Comparison of ENCODE assay signal across 8 mouse cellular contexts in genomic region chr6:125040221-125040620, GRCm38 (mm10). TPM values are rescaled to one million over a fixed set of nuclear protein-coding genes. Genes with fewer than 3 reads are reported as not detected.
DNase-seq lines count a peak whose midpoint lies in the region; ATAC-seq and TF ChIP-seq lines count a peak whose summit lies in the region.

No protein-coding gene starts in this region.

- H3K36me3 ChIP-seq in heart, embryonic 11.5 days (ENCODE audit: control insufficient read depth, insufficient read depth, low read length): peaks cover 12% of the 10 kb centered on the region
- peaks cover 17% of the 10 kb centered on the region for H3K36me3 ChIP-seq in ES-E14 (ENCODE audit: control insufficient read depth, insufficient read depth, low read length, poor library complexity, severe bottlenecking)
- H3K36me3 ChIP-seq in forebrain, postnatal 0 days (ENCODE audit: insufficient read depth): peaks cover 29% of the 10 kb centered on the region
- peaks cover 29% of the 10 kb centered on the region for H3K36me3 ChIP-seq in liver, postnatal 0 days (replicated peaks; ENCODE audit: insufficient read depth, low read length)

- H3K4me3 ChIP-seq in heart, embryonic 11.5 days (ENCODE audit: low read depth, low read length): peak overlapping the region; percentile 80
- peak overlapping the region; percentile 83 to 89 for H3K4me3 ChIP-seq in ES-E14 (ENCODE audit: insufficient read depth in 1 of 2, low read depth in 1 of 2, low read length in 2 of 2, poor library complexity in 1 of 2, severe bottlenecking in 1 of 2)
- H3K4me3 ChIP-seq in forebrain, postnatal 0 days (ENCODE audit: low read depth, low read length): peak overlapping the region; percentile 77
- peak overlapping the region; percentile 79 for H3K4me3 ChIP-seq in liver, postnatal 0 days (ENCODE audit: low read depth, low read length)

- TF ChIP-seq CTCF in forebrain, postnatal 0 days (IDR thresholded peaks at IDR 0.05; ENCODE audit: low read depth): no peak
- TF ChIP-seq CTCF in liver, postnatal 0 days (IDR thresholded peaks at IDR 0.05; ENCODE audit: low read depth): no peak

- in situ Hi-C loops in ES-E14 (cut with MboI; ENCODE audit: low sequenced_read_pairs in 2 of 2, unreplicated experiment in 2 of 2): no loop called here

- no peak for ATAC-seq in heart, embryonic 11.5 days (replicated peaks; ENCODE audit: insufficient number of reproducible peaks, low FRiP score, low TSS enrichment)
- ATAC-seq in forebrain, postnatal 0 days: no peak
- ATAC-seq in liver, postnatal 0 days: no peak
- ATAC-seq in CD4-positive, CD25-positive, alpha-beta regulatory T cell, adult 4 months: no peak

- 22% methylated on average over 7 of the region's 7 CpGs for WGBS in heart, embryonic 11.5 days (ENCODE audit: insufficient replicate concordance)
- 17% methylated on average over 7 of the region's 7 CpGs for WGBS in forebrain, postnatal 0 days
- 4% methylated on average over 7 of the region's 7 CpGs for WGBS in liver, postnatal 0 days (ENCODE audit: insufficient replicate concordance)

- H3K27me3 ChIP-seq in heart, embryonic 11.5 days (ENCODE audit: control insufficient read depth, insufficient read depth, low read length): no peaks in the 10 kb centered on the region
- H3K27me3 ChIP-seq in forebrain, postnatal 0 days (ENCODE audit: insufficient read depth, low read length): no peaks in the 10 kb centered on the region
- no peaks in the 10 kb centered on the region for H3K27me3 ChIP-seq in liver, postnatal 0 days (ENCODE audit: insufficient read depth, low read length)

- peak overlapping the region; percentile 80 for H3K4me2 ChIP-seq in heart, embryonic 11.5 days
- H3K4me2 ChIP-seq in forebrain, postnatal 0 days (ENCODE audit: low read depth): peak overlapping the region; percentile 73
- peak overlapping the region; percentile 91 for H3K4me2 ChIP-seq in liver, postnatal 0 days (ENCODE audit: low read depth, low read length)

- H3K9me3 ChIP-seq in heart, embryonic 11.5 days (replicated peaks; ENCODE audit: control insufficient read depth, low read length): no peaks in the 10 kb centered on the region
- no peaks in the 10 kb centered on the region for H3K9me3 ChIP-seq in ES-E14 (ENCODE audit: control insufficient read depth, insufficient read depth, low read depth, low read length)
- no peaks in the 10 kb centered on the region for H3K9me3 ChIP-seq in forebrain, postnatal 0 days (ENCODE audit: low read length)
- no peaks in the 10 kb centered on the region for H3K9me3 ChIP-seq in liver, postnatal 0 days (ENCODE audit: low read length)

- no peaks in the 10 kb centered on the region for H3K4me1 ChIP-seq in heart, embryonic 11.5 days (ENCODE audit: control insufficient read depth, insufficient read depth, low read length)
- no peaks in the 10 kb centered on the region; a peak in 2 of 4 replicates for H3K4me1 ChIP-seq in ES-E14 (ENCODE audit: control insufficient read depth in 2 of 2, insufficient read depth in 2 of 2, low read length in 2 of 2, poor library complexity in 1 of 2)
- peaks cover 6% of the 10 kb centered on the region; the same call in 1 of the 2 replicates for H3K4me1 ChIP-seq in forebrain, postnatal 0 days (ENCODE audit: insufficient read depth)
- peaks cover 26% of the 10 kb centered on the region for H3K4me1 ChIP-seq in liver, postnatal 0 days (ENCODE audit: insufficient read depth)

- no peak for TF ChIP-seq EP300 in liver, postnatal 0 days (IDR thresholded peaks at IDR 0.05; ENCODE audit: low read depth)

- DNase-seq in heart, adult 9 months (ENCODE audit: low spot score in 2 of 2): no peak
- no peak for DNase-seq in ES-E14 (ENCODE audit: low read depth, low spot score)
- no peak for DNase-seq in forebrain, postnatal 0 days
- no peak for DNase-seq in liver, postnatal 0 days
- DNase-seq in gastrocnemius, adult 18-20 months (ENCODE audit: low spot score): no peak
- no peak for DNase-seq in B cell, adult 2 months

- peak overlapping the region; percentile 68; the same call in 1 of the 2 replicates for H3K27ac ChIP-seq in heart, embryonic 11.5 days (ENCODE audit: low read depth, low read length)
- no peak overlapping the region for H3K27ac ChIP-seq in ES-E14 (ENCODE audit: insufficient read depth, low read depth, low read length, poor library complexity, severe bottlenecking)
- peak overlapping the region; percentile 86 for H3K27ac ChIP-seq in forebrain, postnatal 0 days (ENCODE audit: low read depth, low read length)
- H3K27ac ChIP-seq in liver, postnatal 0 days (ENCODE audit: low read depth): peak overlapping the region; percentile 74

- peak overlapping the region; percentile 83 for H3K9ac ChIP-seq in heart, embryonic 11.5 days (ENCODE audit: low read depth, low read length)
- H3K9ac ChIP-seq in ES-E14 (ENCODE audit: insufficient read depth, low read depth, low read length, poor library complexity, severe bottlenecking): peak overlapping the region; percentile 82
- H3K9ac ChIP-seq in forebrain, postnatal 0 days: peak overlapping the region; percentile 70
- peak overlapping the region; percentile 74 for H3K9ac ChIP-seq in liver, postnatal 0 days (replicated peaks)

TF ChIP-seq in ES-E14, 5 proteins besides CTCF, POLR2A, EP300 and RAD21:
- no peak for TF ChIP-seq HCFC1 (IDR thresholded peaks at IDR 0.05; ENCODE audit: borderline replicate concordance, insufficient read depth, low read length)
- TF ChIP-seq CHD2 (IDR thresholded peaks at IDR 0.05; ENCODE audit: low read depth, low read length): no peak
- TF ChIP-seq ZC3H11A (IDR thresholded peaks at IDR 0.05; ENCODE audit: borderline replicate concordance, low read depth, low read length): no peak
- no peak for TF ChIP-seq ZNF384 (IDR thresholded peaks at IDR 0.05; ENCODE audit: low read depth, low read length)
- TF ChIP-seq MAFK (IDR thresholded peaks at IDR 0.05; ENCODE audit: insufficient read depth, low read depth, low read length): no peak

RNA-seq across cellular contexts. Expression of gene Ing4, which starts 0.7 kb away (rescaled TPM):
- 66.6 and 80.5 TPM in 2 replicates for polyA plus RNA-seq in heart, embryonic 11.5 days (2014; fragmentation: Nextera tagmentation; extraction: Ambion mirVana)
- 32.4 and 50.2 TPM in 2 replicates for total RNA-seq in ES-E14 (2012; rRNA removed)
- 83.4 and 103 TPM in 2 replicates for total RNA-seq in forebrain, postnatal 0 days (2014; rRNA removed)
- 102 and 111 TPM in 2 replicates for polyA plus RNA-seq in forebrain, postnatal 0 days (2015; fragmentation: Nextera tagmentation; extraction: Ambion mirVana)
- 23.8 and 24.3 TPM in 2 replicates for polyA plus RNA-seq in liver, postnatal 0 days (2015; fragmentation: Nextera tagmentation; extraction: Ambion mirVana)
- 10 to 100 TPM; 22.0 to 23.2 TPM for total RNA-seq in gastrocnemius, adult 18-20 months (2021)
- 10 to 100 TPM; 48.3 to 64.6 TPM for polyA plus RNA-seq in CD4-positive, CD25-positive, alpha-beta regulatory T cell, adult 4 months (2017; shearing (Covaris generic))

RNA-seq across cellular contexts. Expression of gene Acrbp, which starts 9.3 kb away (rescaled TPM):
- polyA plus RNA-seq in heart, embryonic 11.5 days (2014; fragmentation: Nextera tagmentation; extraction: Ambion mirVana): 8.3 TPM in 2 replicates
- total RNA-seq in ES-E14 (2012; rRNA removed): 9.6 and 31.2 TPM in 2 replicates
- 11.3 and 12.2 TPM in 2 replicates for total RNA-seq in forebrain, postnatal 0 days (2014; rRNA removed)
- 11.4 and 13.8 TPM in 2 replicates for polyA plus RNA-seq in forebrain, postnatal 0 days (2015; fragmentation: Nextera tagmentation; extraction: Ambion mirVana)
- 1.3 and 2.0 TPM in 2 replicates for polyA plus RNA-seq in liver, postnatal 0 days (2015; fragmentation: Nextera tagmentation; extraction: Ambion mirVana)
- 1 to 10 TPM; 2.0 to 2.4 TPM for total RNA-seq in gastrocnemius, adult 18-20 months (2021)
- 10 to 100 TPM; 24.6 to 25.9 TPM for polyA plus RNA-seq in CD4-positive, CD25-positive, alpha-beta regulatory T cell, adult 4 months (2017; shearing (Covaris generic))

RNA-seq across cellular contexts. Expression of gene Lpar5, which starts 27.5 kb away (rescaled TPM):
- 0.27 TPM in 1 of 2 replicates, not detected in the other for polyA plus RNA-seq in heart, embryonic 11.5 days (2014; fragmentation: Nextera tagmentation; extraction: Ambion mirVana)
- total RNA-seq in ES-E14 (2012; rRNA removed): 5.0 and 9.3 TPM in 2 replicates
- 0.38 and 0.71 TPM in 2 replicates for total RNA-seq in forebrain, postnatal 0 days (2014; rRNA removed)
- polyA plus RNA-seq in forebrain, postnatal 0 days (2015; fragmentation: Nextera tagmentation; extraction: Ambion mirVana): 0.59 and 0.61 TPM in 2 replicates
- 0.57 and 0.85 TPM in 2 replicates for polyA plus RNA-seq in liver, postnatal 0 days (2015; fragmentation: Nextera tagmentation; extraction: Ambion mirVana)
- total RNA-seq in gastrocnemius, adult 18-20 months (2021): not detected
- polyA plus RNA-seq in CD4-positive, CD25-positive, alpha-beta regulatory T cell, adult 4 months (2017; shearing (Covaris generic)): 10 to 100 TPM; 12.1 to 19.9 TPM

RNA-seq across cellular contexts. Expression of gene Zfp384, which starts 31.3 kb away (rescaled TPM):
- 7.1 and 9.9 TPM in 2 replicates for polyA plus RNA-seq in heart, embryonic 11.5 days (2014; fragmentation: Nextera tagmentation; extraction: Ambion mirVana)
- 25.1 and 25.6 TPM in 2 replicates for total RNA-seq in ES-E14 (2012; rRNA removed)
- total RNA-seq in forebrain, postnatal 0 days (2014; rRNA removed): 24.7 and 34.5 TPM in 2 replicates
- 7.2 and 8.4 TPM in 2 replicates for polyA plus RNA-seq in forebrain, postnatal 0 days (2015; fragmentation: Nextera tagmentation; extraction: Ambion mirVana)
- 3.3 and 3.5 TPM in 2 replicates for polyA plus RNA-seq in liver, postnatal 0 days (2015; fragmentation: Nextera tagmentation; extraction: Ambion mirVana)
- 10 to 100 TPM; 22.4 to 24.0 TPM for total RNA-seq in gastrocnemius, adult 18-20 months (2021)
- 1 to 10 TPM; 3.9 to 4.4 TPM for polyA plus RNA-seq in CD4-positive, CD25-positive, alpha-beta regulatory T cell, adult 4 months (2017; shearing (Covaris generic))

RNA-seq across cellular contexts. Expression of gene Pianp, which starts 43.7 kb away (rescaled TPM):
- 0.41 TPM in 1 of 2 replicates, not detected in the other for polyA plus RNA-seq in heart, embryonic 11.5 days (2014; fragmentation: Nextera tagmentation; extraction: Ambion mirVana)
- total RNA-seq in ES-E14 (2012; rRNA removed): 2.9 and 6.1 TPM in 2 replicates
- total RNA-seq in forebrain, postnatal 0 days (2014; rRNA removed): 12.2 and 18.3 TPM in 2 replicates
- 53.8 and 68.9 TPM in 2 replicates for polyA plus RNA-seq in forebrain, postnatal 0 days (2015; fragmentation: Nextera tagmentation; extraction: Ambion mirVana)
- 0.07 and 0.15 TPM in 2 replicates for polyA plus RNA-seq in liver, postnatal 0 days (2015; fragmentation: Nextera tagmentation; extraction: Ambion mirVana)
- total RNA-seq in gastrocnemius, adult 18-20 months (2021): under 1 TPM; 0.75 to 0.93 TPM
- polyA plus RNA-seq in CD4-positive, CD25-positive, alpha-beta regulatory T cell, adult 4 months (2017; shearing (Covaris generic)): under 1 TPM in 1 of 2 experiments, not detected in 1; 0.15 TPM
